Mouse (Mus musculus): ENCODE results near the gene Defa32. TPM values are rescaled to one million over a fixed set of nuclear protein-coding genes. Genes with fewer than 3 reads are reported as not detected.
"Not testable (repeated sequence)": the region's sequence is repeated elsewhere in the genome, so short reads cannot be mapped to it uniquely, and the experiment has no call there.

Gene Defa32
- polyA plus RNA-seq (2014; fragmentation: Nextera tagmentation; extraction: Ambion mirVana), result not detected in 2 replicates

- not testable (repeated sequence) for H3K36me3 ChIP-seq (ENCODE audit: control insufficient read depth, insufficient read depth, low read length); H3K9ac ChIP-seq (ENCODE audit: low read depth, low read length); H3K4me1 ChIP-seq (replicated peaks; ENCODE audit: control insufficient read depth, insufficient read depth, low read length); H3K9me3 ChIP-seq (ENCODE audit: control insufficient read depth, low read length); H3K27me3 ChIP-seq (replicated peaks; ENCODE audit: control insufficient read depth, insufficient read depth, low read length); DNase-seq (ENCODE audit: low spot score); H3K4me2 ChIP-seq; H3K4me3 ChIP-seq (ENCODE audit: low read depth, low read length); ATAC-seq (replicated peaks; ENCODE audit: low FRiP score); H3K27ac ChIP-seq (ENCODE audit: low read depth, low read length)
- no CpG with 5 or more reads among the region's 2 CpGs for WGBS
These were observed at the start of gene Defa32 for GRCm38 (mm10) chr8:21528732-21529131. Gene Defa32 (plus strand): TSS chr8:21529032.

- not testable (repeated sequence) for H3K9ac ChIP-seq (ENCODE audit: low read depth, low read length); H3K4me3 ChIP-seq (ENCODE audit: low read depth, low read length); H3K9me3 ChIP-seq (ENCODE audit: control insufficient read depth, low read length); DNase-seq (ENCODE audit: low spot score); H3K36me3 ChIP-seq (ENCODE audit: control insufficient read depth, insufficient read depth, low read length); H3K4me2 ChIP-seq; H3K27me3 ChIP-seq (replicated peaks; ENCODE audit: control insufficient read depth, insufficient read depth, low read length); H3K27ac ChIP-seq (ENCODE audit: low read depth, low read length); ATAC-seq (replicated peaks; ENCODE audit: low FRiP score); H3K4me1 ChIP-seq (replicated peaks; ENCODE audit: control insufficient read depth, insufficient read depth, low read length)
- WGBS, result no CpG with 5 or more reads among the region's 2 CpGs
These were observed 19.9 kb upstream of the Defa32 start, which contains the start of gene Defa20 for GRCm38 (mm10) chr8:21508958-21509357. Gene Defa20 (plus strand): TSS chr8:21509258.

GRCm38 (mm10) chr8:21565086-21565485, 36.3 kb downstream of the Defa32 start, which contains the start of gene Defa37:
Gene Defa37 (plus strand): TSS chr8:21565386.
- not testable (repeated sequence) for H3K36me3 ChIP-seq (ENCODE audit: control insufficient read depth, insufficient read depth, low read length); H3K4me1 ChIP-seq (replicated peaks; ENCODE audit: control insufficient read depth, insufficient read depth, low read length); H3K9ac ChIP-seq (ENCODE audit: low read depth, low read length); DNase-seq (ENCODE audit: low spot score); H3K4me2 ChIP-seq; ATAC-seq (replicated peaks; ENCODE audit: low FRiP score); H3K9me3 ChIP-seq (ENCODE audit: control insufficient read depth, low read length); H3K27ac ChIP-seq (ENCODE audit: low read depth, low read length); H3K4me3 ChIP-seq (ENCODE audit: low read depth, low read length); H3K27me3 ChIP-seq (replicated peaks; ENCODE audit: control insufficient read depth, insufficient read depth, low read length)
- WGBS, result no CpG with 5 or more reads among the region's 1 CpGs

Other genes starting within 250 kb of the Defa32 start
- gene Defa27, start 213.5 kb upstream of the Defa32 start, polyA plus RNA-seq (2014; fragmentation: Nextera tagmentation; extraction: Ambion mirVana), result not detected in 2 replicates
- not detected in 2 replicates for gene Defa29, start 202.0 kb upstream of the Defa32 start, polyA plus RNA-seq (2014; fragmentation: Nextera tagmentation; extraction: Ambion mirVana)
- gene Defa2, start 150.5 kb upstream of the Defa32 start, polyA plus RNA-seq (2014; fragmentation: Nextera tagmentation; extraction: Ambion mirVana), result not detected in 2 replicates
- gene Defa33, start 137.2 kb upstream of the Defa32 start, polyA plus RNA-seq (2014; fragmentation: Nextera tagmentation; extraction: Ambion mirVana), result not detected in 2 replicates
- gene Defa36, start 101.6 kb upstream of the Defa32 start, polyA plus RNA-seq (2014; fragmentation: Nextera tagmentation; extraction: Ambion mirVana), result not detected in 2 replicates
- not detected in 2 replicates for gene Gm7849, start 72.5 kb upstream of the Defa32 start, polyA plus RNA-seq (2014; fragmentation: Nextera tagmentation; extraction: Ambion mirVana)
- gene Defa20, start 19.8 kb upstream of the Defa32 start, polyA plus RNA-seq (2014; fragmentation: Nextera tagmentation; extraction: Ambion mirVana), result not detected in 2 replicates
- gene Defa37, start 36.4 kb downstream of the Defa32 start, polyA plus RNA-seq (2014; fragmentation: Nextera tagmentation; extraction: Ambion mirVana), result not detected in 2 replicates
- gene Defa28, start 54.0 kb downstream of the Defa32 start, polyA plus RNA-seq (2014; fragmentation: Nextera tagmentation; extraction: Ambion mirVana), result not detected in 2 replicates
- not detected in 2 replicates for gene Gm7861, start 65.5 kb downstream of the Defa32 start, polyA plus RNA-seq (2014; fragmentation: Nextera tagmentation; extraction: Ambion mirVana)
- not detected in 2 replicates for gene Defa26, start 89.2 kb downstream of the Defa32 start, polyA plus RNA-seq (2014; fragmentation: Nextera tagmentation; extraction: Ambion mirVana)
- gene Defa17, start 126.7 kb downstream of the Defa32 start, polyA plus RNA-seq (2014; fragmentation: Nextera tagmentation; extraction: Ambion mirVana), result not detected in 2 replicates
- not detected in 2 replicates for gene Defa34, start 136.8 kb downstream of the Defa32 start, polyA plus RNA-seq (2014; fragmentation: Nextera tagmentation; extraction: Ambion mirVana)
- not detected in 2 replicates for gene AY761184, start 174.6 kb downstream of the Defa32 start, polyA plus RNA-seq (2014; fragmentation: Nextera tagmentation; extraction: Ambion mirVana)
- gene Defa24, start 205.5 kb downstream of the Defa32 start, polyA plus RNA-seq (2014; fragmentation: Nextera tagmentation; extraction: Ambion mirVana), result not detected in 2 replicates